Mouse (Mus musculus): ENCODE data around the gene Zfp974.

GRCm38 (mm10) chr7:27933050-27933799, 4.0 kb upstream of the Zfp974 start:
- TF ChIP-seq CTCF (IDR thresholded peaks at IDR 0.05; ENCODE audit: low read depth, low read length): no peak
- TF ChIP-seq GATA1 (IDR thresholded peaks at IDR 0.05; ENCODE audit: borderline replicate concordance, low read length): no peak

All from G1E (cell line).